Mouse (Mus musculus): ENCODE measurements around the gene Dusp18. TPM values are rescaled to one million over a fixed set of nuclear protein-coding genes. Genes with fewer than 3 reads are reported as not detected.

The Dusp18 gene
- polyA plus RNA-seq (2012; rRNA removed) = 16.0 and 17.2 TPM in 2 replicates

GRCm38 (mm10) chr11:3894406-3895281 is at the start of gene Dusp18, which contains the start of gene 4921536K21Rik:
TSS of gene Dusp18 (plus strand) at chr11:3895240.
TSS of gene 4921536K21Rik (minus strand) at chr11:3895098.

GRCm38 (mm10) chr11:3863454-3864112 is 31.5 kb upstream of the Dusp18 start, which contains the start of gene Osbp2:
TSS of gene Osbp2 (minus strand) at chr11:3863903.

GRCm38 (mm10) chr11:3914109-3914840 is 19.2 kb downstream of the Dusp18 start, which contains the start of gene Slc35e4:
TSS of gene Slc35e4 (minus strand) at chr11:3914664.

GRCm38 (mm10) chr11:3931511-3932211 is 36.6 kb downstream of the Dusp18 start, which contains the start of gene Tcn2:
TSS of gene Tcn2 (minus strand) at chr11:3932159.

Other genes starting within 250 kb of the Dusp18 start
- 46.7 and 48.1 TPM in 2 replicates for gene Morc2a, start 246.0 kb upstream of the Dusp18 start, polyA plus RNA-seq (2012; rRNA removed)
- 18.2 and 19.4 TPM in 2 replicates for gene Osbp2, start 31.3 kb upstream of the Dusp18 start, polyA plus RNA-seq (2012; rRNA removed)
- gene 4921536K21Rik, start 142 bp upstream of the Dusp18 start, polyA plus RNA-seq (2012; rRNA removed) = 0.70 and 0.98 TPM in 2 replicates
- gene Slc35e4, start 19.4 kb downstream of the Dusp18 start, polyA plus RNA-seq (2012; rRNA removed) = 9.2 TPM in 2 replicates
- 19.4 and 26.9 TPM in 2 replicates for gene Tcn2, start 36.9 kb downstream of the Dusp18 start, polyA plus RNA-seq (2012; rRNA removed)
- 61.5 and 64.1 TPM in 2 replicates for gene Pes1, start 68.7 kb downstream of the Dusp18 start, polyA plus RNA-seq (2012; rRNA removed)
- 0.08 TPM in 1 of 2 replicates, not detected in the other for gene 4930556J24Rik, start 81.5 kb downstream of the Dusp18 start, polyA plus RNA-seq (2012; rRNA removed)
- gene Gal3st1, start 88.4 kb downstream of the Dusp18 start, polyA plus RNA-seq (2012; rRNA removed) = 2.5 and 4.3 TPM in 2 replicates
- not detected in 2 replicates for gene Sec14l4, start 136.2 kb downstream of the Dusp18 start, polyA plus RNA-seq (2012; rRNA removed)
- gene Sec14l3, start 169.6 kb downstream of the Dusp18 start, polyA plus RNA-seq (2012; rRNA removed) = 0.11 and 0.22 TPM in 2 replicates
- 5.5 and 5.7 TPM in 2 replicates for gene Mtfp1, start 200.2 kb downstream of the Dusp18 start, polyA plus RNA-seq (2012; rRNA removed)
- gene Sec14l2, start 228.2 kb downstream of the Dusp18 start, polyA plus RNA-seq (2012; rRNA removed) = 4.5 and 6.8 TPM in 2 replicates
- 62.6 and 66.7 TPM in 2 replicates for gene Rnf215, start 240.0 kb downstream of the Dusp18 start, polyA plus RNA-seq (2012; rRNA removed)

Measured in central nervous system, embryonic 14 days (tissue).